8 mouse cellular contexts compared by ENCODE assay signal in the genomic region with DNA sequence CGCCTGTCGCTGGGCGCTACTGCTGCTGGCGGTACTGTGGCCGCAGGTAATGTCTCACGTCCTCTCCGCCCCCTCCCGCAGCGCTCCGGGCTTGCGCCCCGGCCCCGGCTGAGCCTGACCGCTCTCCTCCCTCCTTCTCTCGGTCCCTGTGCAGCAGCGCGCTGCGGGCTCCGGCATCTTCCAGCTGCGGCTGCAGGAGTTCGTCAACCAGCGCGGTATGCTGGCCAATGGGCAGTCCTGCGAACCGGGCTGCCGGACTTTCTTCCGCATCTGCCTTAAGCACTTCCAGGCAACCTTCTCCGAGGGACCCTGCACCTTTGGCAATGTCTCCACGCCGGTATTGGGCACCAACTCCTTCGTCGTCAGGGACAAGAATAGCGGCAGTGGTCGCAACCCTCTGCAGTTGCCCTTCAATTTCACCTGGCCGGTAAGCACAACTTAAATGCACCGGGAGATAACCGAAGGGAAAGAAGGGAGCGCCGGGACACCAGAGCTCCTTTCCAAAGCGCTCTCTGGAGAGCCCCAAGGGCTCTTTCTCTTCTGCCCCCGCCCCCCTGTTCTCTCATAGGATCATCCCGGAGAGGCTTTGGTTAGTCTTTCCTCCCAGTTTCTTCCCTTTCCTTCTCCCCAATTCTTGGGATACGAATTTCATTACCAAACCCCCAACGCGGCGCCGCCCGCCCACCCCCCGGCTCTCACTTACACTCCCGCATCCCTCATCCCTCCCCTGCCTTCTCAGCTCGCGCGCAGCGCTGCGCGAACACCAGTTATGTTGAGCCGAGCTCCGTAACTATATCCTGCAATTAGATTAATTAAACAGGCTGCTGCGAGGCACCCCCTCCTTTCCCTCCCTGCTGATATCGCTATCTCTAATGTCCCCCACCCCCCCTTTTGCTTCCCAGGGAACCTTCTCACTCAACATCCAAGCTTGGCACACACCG. TPM values are rescaled to one million over a fixed set of nuclear protein-coding genes. Genes with fewer than 3 reads are reported as not detected.
DNase-seq lines count a peak whose midpoint lies in the region; ATAC-seq and TF ChIP-seq lines count a peak whose summit lies in the region.

No protein-coding gene starts in this region.

- under 1% methylated on average over 59 of the region's 61 CpGs for WGBS in heart, embryonic 11.5 days (ENCODE audit: insufficient replicate concordance)
- under 1% methylated on average over 57 of the region's 61 CpGs for WGBS in forebrain, postnatal 0 days
- under 1% methylated on average over 60 of the region's 61 CpGs for WGBS in limb, embryonic 11.5 days
- under 1% methylated on average over 61 of the region's 61 CpGs for WGBS in neural tube, embryonic 15.5 days

- peaks cover 91% of the 10 kb centered on the region for H3K27me3 ChIP-seq in heart, embryonic 11.5 days (ENCODE audit: control insufficient read depth, insufficient read depth, low read length)
- peaks cover 16% of the 10 kb centered on the region for H3K27me3 ChIP-seq in Patski
- peaks cover 44% of the 10 kb centered on the region for H3K27me3 ChIP-seq in forebrain, postnatal 0 days (ENCODE audit: insufficient read depth, low read length)
- H3K27me3 ChIP-seq in limb, embryonic 11.5 days (ENCODE audit: control insufficient read depth, insufficient read depth, low read length) = peaks cover 95% of the 10 kb centered on the region
- peaks cover 93% of the 10 kb centered on the region for H3K27me3 ChIP-seq in neural tube, embryonic 15.5 days (replicated peaks)

- CTCF ChIA-PET in Patski (lab: Charles Lee) = interaction anchor here (0.7 to 2.1 kb wide), 9 partner anchors 8 to 117 kb away, joined by 3 to 15 read pairs (median 3); partner anchors contain the start of gene Vps18

- H3K9me3 ChIP-seq in heart, embryonic 11.5 days (replicated peaks; ENCODE audit: control insufficient read depth, low read length) = no peaks in the 10 kb centered on the region
- no peaks in the 10 kb centered on the region for H3K9me3 ChIP-seq in forebrain, postnatal 0 days (ENCODE audit: low read length)
- H3K9me3 ChIP-seq in limb, embryonic 11.5 days (ENCODE audit: control insufficient read depth, low read length) = no peaks in the 10 kb centered on the region
- no peaks in the 10 kb centered on the region for H3K9me3 ChIP-seq in neural tube, embryonic 15.5 days (replicated peaks)

- H3K4me2 ChIP-seq in heart, embryonic 11.5 days = peak overlapping the region; percentile 96
- H3K4me2 ChIP-seq in forebrain, postnatal 0 days (ENCODE audit: low read depth) = peak overlapping the region; percentile 79
- peak overlapping the region; percentile 69 for H3K4me2 ChIP-seq in limb, embryonic 11.5 days (ENCODE audit: low read depth, severe bottlenecking)
- H3K4me2 ChIP-seq in neural tube, embryonic 15.5 days = peak overlapping the region; percentile 98

- peak overlapping the region; percentile 64 for H3K4me3 ChIP-seq in heart, embryonic 11.5 days (ENCODE audit: low read depth, low read length)
- H3K4me3 ChIP-seq in forebrain, postnatal 0 days (ENCODE audit: low read depth, low read length) = peak overlapping the region; percentile 50
- H3K4me3 ChIP-seq in limb, embryonic 11.5 days (ENCODE audit: low read depth, low read length) = peak overlapping the region; percentile 36
- H3K4me3 ChIP-seq in neural tube, embryonic 15.5 days (replicated peaks) = peak overlapping the region; percentile 50

- POLR2A ChIA-PET in Patski (lab: Charles Lee) = interaction anchor here (0.6 to 2.1 kb wide), 5 partner anchors 8 to 169 kb away, joined by 3 to 12 read pairs (median 5); no protein-coding TSS in a partner anchor

- no peaks in the 10 kb centered on the region for H3K36me3 ChIP-seq in heart, embryonic 11.5 days (ENCODE audit: control insufficient read depth, insufficient read depth, low read length)
- H3K36me3 ChIP-seq in forebrain, postnatal 0 days (ENCODE audit: insufficient read depth) = no peaks in the 10 kb centered on the region
- H3K36me3 ChIP-seq in limb, embryonic 11.5 days (ENCODE audit: control insufficient read depth, insufficient read depth, low read length) = no peaks in the 10 kb centered on the region
- no peaks in the 10 kb centered on the region for H3K36me3 ChIP-seq in neural tube, embryonic 15.5 days

- intact Hi-C loops in heart, postnatal 25 days (cut with DNase I) = loop anchor here (1.0 kb wide), 1 partner anchor 26 kb away; no protein-coding TSS in a partner anchor

- H3K9ac ChIP-seq in heart, embryonic 11.5 days (ENCODE audit: low read depth, low read length) = peak overlapping the region; percentile 74
- H3K9ac ChIP-seq in forebrain, postnatal 0 days = peak overlapping the region; percentile 29
- peak overlapping the region; percentile 24; the same call in 1 of the 2 replicates for H3K9ac ChIP-seq in limb, embryonic 11.5 days (ENCODE audit: low read length)
- peak overlapping the region; percentile 59 for H3K9ac ChIP-seq in neural tube, embryonic 15.5 days (replicated peaks)

- DNase-seq in heart, postnatal 25 days (ENCODE audit: low spot score) = no peak
- DNase-seq in Patski (ENCODE audit: low read depth, low spot score) = no peak
- DNase-seq in forebrain, postnatal 0 days = peak; percentile 73
- DNase-seq in limb, embryonic 11.5 days (ENCODE audit: low spot score) = peak; percentile 59
- DNase-seq in thymus, adult 18-20 months = no peak
- DNase-seq in left cerebral cortex, adult 9 months (ENCODE audit: low spot score in 2 of 2) = no peak

- no peak for ATAC-seq in heart, embryonic 11.5 days (replicated peaks; ENCODE audit: insufficient number of reproducible peaks, low FRiP score, low TSS enrichment)
- ATAC-seq in Patski = peak; percentile 68
- ATAC-seq in forebrain, postnatal 0 days = peak; percentile 50; the same call in 1 of the 2 replicates
- ATAC-seq in limb, embryonic 11.5 days (ENCODE audit: insufficient number of reproducible peaks, low FRiP score, low TSS enrichment, low read depth) = no peak
- 0 out of 2 replicates have a peak, but pooled peaks have one; percentile 51 for ATAC-seq in neural tube, embryonic 15.5 days (ENCODE audit: low FRiP score)

- peaks cover 33% of the 10 kb centered on the region for H3K4me1 ChIP-seq in heart, embryonic 11.5 days (ENCODE audit: control insufficient read depth, insufficient read depth, low read length)
- H3K4me1 ChIP-seq in forebrain, postnatal 0 days (ENCODE audit: insufficient read depth) = peaks cover 21% of the 10 kb centered on the region
- peaks cover 38% of the 10 kb centered on the region for H3K4me1 ChIP-seq in limb, embryonic 11.5 days (ENCODE audit: control insufficient read depth, insufficient read depth, low read length)
- peaks cover 72% of the 10 kb centered on the region for H3K4me1 ChIP-seq in neural tube, embryonic 15.5 days

- no peak for TF ChIP-seq CTCF in Patski (IDR thresholded peaks at IDR 0.05)
- TF ChIP-seq CTCF in forebrain, postnatal 0 days (IDR thresholded peaks at IDR 0.05; ENCODE audit: low read depth) = no peak

- in situ Hi-C loops in Patski (cut with MboI; ENCODE audit: low pct_unique_long_range_greater_than_20kb) = no loop called here

- H3K27ac ChIP-seq in heart, embryonic 11.5 days (ENCODE audit: low read depth, low read length) = 0 out of 2 replicates have a peak overlapping the region, but pooled peaks have one; percentile 15
- no peak overlapping the region for H3K27ac ChIP-seq in forebrain, postnatal 0 days (ENCODE audit: low read depth, low read length)
- no peak overlapping the region for H3K27ac ChIP-seq in limb, embryonic 11.5 days (replicated peaks; ENCODE audit: low read depth, low read length)
- H3K27ac ChIP-seq in neural tube, embryonic 15.5 days (replicated peaks) = no peak overlapping the region

RNA-seq across cellular contexts. Expression of gene Dll4, which starts 0.8 kb away (rescaled TPM):
- polyA plus RNA-seq in heart, embryonic 11.5 days (2014; fragmentation: Nextera tagmentation; extraction: Ambion mirVana) = 3.7 and 5.0 TPM in 2 replicates
- 10 to 100 TPM; 16.7 to 22.5 TPM for total RNA-seq in heart, postnatal 25 days (2021)
- polyA plus RNA-seq in Patski (2021) = 3.2 TPM
- total RNA-seq in forebrain, postnatal 0 days (2014; rRNA removed) = 2.8 and 3.7 TPM in 2 replicates
- 2.3 and 2.4 TPM in 2 replicates for polyA plus RNA-seq in forebrain, postnatal 0 days (2015; fragmentation: Nextera tagmentation; extraction: Ambion mirVana)
- 3.1 and 3.4 TPM in 2 replicates for polyA plus RNA-seq in limb, embryonic 11.5 days (2014; fragmentation: Nextera tagmentation; extraction: Ambion mirVana)
- polyA plus RNA-seq in neural tube, embryonic 15.5 days (2015; fragmentation: Nextera tagmentation; extraction: Ambion mirVana) = 3.9 and 10.4 TPM in 2 replicates

RNA-seq across cellular contexts. Expression of gene Chac1, which starts 24.6 kb away (rescaled TPM):
- 0.35 and 0.74 TPM in 2 replicates for polyA plus RNA-seq in heart, embryonic 11.5 days (2014; fragmentation: Nextera tagmentation; extraction: Ambion mirVana)
- 1 to 10 TPM; 7.2 to 9.3 TPM for total RNA-seq in heart, postnatal 25 days (2021)
- polyA plus RNA-seq in Patski (2021) = 34.2 TPM
- 8.7 and 20.4 TPM in 2 replicates for total RNA-seq in forebrain, postnatal 0 days (2014; rRNA removed)
- 5.7 and 9.1 TPM in 2 replicates for polyA plus RNA-seq in forebrain, postnatal 0 days (2015; fragmentation: Nextera tagmentation; extraction: Ambion mirVana)
- 0.57 and 0.69 TPM in 2 replicates for polyA plus RNA-seq in limb, embryonic 11.5 days (2014; fragmentation: Nextera tagmentation; extraction: Ambion mirVana)
- 11.3 and 12.1 TPM in 2 replicates for polyA plus RNA-seq in neural tube, embryonic 15.5 days (2015; fragmentation: Nextera tagmentation; extraction: Ambion mirVana)

RNA-seq across cellular contexts. Expression of gene Vps18, which starts 37.9 kb away (rescaled TPM):
- polyA plus RNA-seq in heart, embryonic 11.5 days (2014; fragmentation: Nextera tagmentation; extraction: Ambion mirVana) = 6.9 and 8.7 TPM in 2 replicates
- 10 to 100 TPM; 11.9 to 13.0 TPM for total RNA-seq in heart, postnatal 25 days (2021)
- 25.3 TPM for polyA plus RNA-seq in Patski (2021)
- 22.5 and 26.7 TPM in 2 replicates for total RNA-seq in forebrain, postnatal 0 days (2014; rRNA removed)
- polyA plus RNA-seq in forebrain, postnatal 0 days (2015; fragmentation: Nextera tagmentation; extraction: Ambion mirVana) = 17.5 and 22.3 TPM in 2 replicates
- 12.1 and 14.6 TPM in 2 replicates for polyA plus RNA-seq in limb, embryonic 11.5 days (2014; fragmentation: Nextera tagmentation; extraction: Ambion mirVana)
- polyA plus RNA-seq in neural tube, embryonic 15.5 days (2015; fragmentation: Nextera tagmentation; extraction: Ambion mirVana) = 23.7 and 23.8 TPM in 2 replicates

RNA-seq across cellular contexts. Expression of gene Rhov, which starts 55.4 kb away (rescaled TPM):
- not detected in 2 replicates for polyA plus RNA-seq in heart, embryonic 11.5 days (2014; fragmentation: Nextera tagmentation; extraction: Ambion mirVana)
- total RNA-seq in heart, postnatal 25 days (2021) = not detected
- 2.2 TPM for polyA plus RNA-seq in Patski (2021)
- total RNA-seq in forebrain, postnatal 0 days (2014; rRNA removed) = 20.5 and 27.8 TPM in 2 replicates
- polyA plus RNA-seq in forebrain, postnatal 0 days (2015; fragmentation: Nextera tagmentation; extraction: Ambion mirVana) = 22.9 and 29.3 TPM in 2 replicates
- 2.7 and 4.3 TPM in 2 replicates for polyA plus RNA-seq in limb, embryonic 11.5 days (2014; fragmentation: Nextera tagmentation; extraction: Ambion mirVana)
- 39.5 and 46.6 TPM in 2 replicates for polyA plus RNA-seq in neural tube, embryonic 15.5 days (2015; fragmentation: Nextera tagmentation; extraction: Ambion mirVana)

Comparison
In these comparisons a context has a peak if more than half of its experiments do, and no peak if none do; other contexts are left out.
1. ATAC-seq: peak in Patski (single experiment), forebrain, postnatal 0 days (single experiment) and neural tube, embryonic 15.5 days (single experiment); none in heart, embryonic 11.5 days (single experiment) and limb, embryonic 11.5 days (single experiment).
2. H3K9ac ChIP-seq: peak in every context shown above with its lines; median percentile 74 in heart, embryonic 11.5 days; 59 in neural tube, embryonic 15.5 days; 29 in forebrain, postnatal 0 days; 24 in limb, embryonic 11.5 days.
3. DNase-seq: peak in forebrain, postnatal 0 days (single experiment) and limb, embryonic 11.5 days (single experiment); none in heart, postnatal 25 days (single experiment), Patski (single experiment), thymus, adult 18-20 months (0 of 2) and left cerebral cortex, adult 9 months (0 of 2).
4. Peak in every context shown above with its lines, with median percentiles within 50 percentile points of each other: H3K4me2 ChIP-seq and H3K4me3 ChIP-seq.